Mouse (Mus musculus) T-helper 1 cell (primary cell): ENCODE measurements around the gene Syn2.

ENCODE experiments used
- in situ Hi-C: fragments of 300-600 bp; cut with MboI, MseI; formaldehyde crosslinking; loops from one replicate; pipeline ENCODE4 v1.15.1; 2025; ENCODE audit warnings: high pct_unique_total_duplicates

Syn2 gene

GRCm38 (mm10) chr6:115134501-115135331 is at the start of gene Syn2:
Syn2 (plus strand) TSS chr6:115134902.
- in situ Hi-C loops: no loop called here

DNA sequence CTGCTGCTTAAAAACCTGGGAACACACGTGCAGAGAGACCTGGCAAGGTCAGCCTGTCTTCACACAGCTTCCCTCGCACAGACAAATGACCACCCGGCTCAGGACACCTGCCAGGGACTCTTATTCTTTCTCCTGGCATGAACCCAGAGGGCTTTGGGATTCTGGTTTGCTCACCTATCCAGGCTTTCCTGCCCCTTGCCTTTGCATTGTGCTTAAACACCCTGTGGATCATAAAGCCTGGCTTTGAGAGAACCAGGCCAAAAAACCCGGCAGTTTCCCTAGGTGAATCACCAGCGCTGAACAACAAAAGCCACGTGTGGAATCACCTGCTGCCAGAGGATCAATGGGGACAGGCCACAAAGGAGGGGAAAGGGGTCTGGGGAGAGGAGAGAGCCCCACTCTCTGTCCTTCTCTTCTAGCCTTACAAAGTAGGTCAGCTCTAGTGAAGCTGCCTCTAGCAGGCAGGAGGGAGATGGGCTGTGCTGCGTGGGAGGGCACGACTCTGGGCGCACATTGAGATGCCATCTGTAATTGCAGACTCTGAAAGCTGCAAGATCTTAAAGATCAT is 49.3 kb upstream of the Syn2 start:
- in situ Hi-C loops: no loop called here

- in situ Hi-C loops: no loop called here
These were observed 46.2 kb upstream of the Syn2 start for GRCm38 (mm10) chr6:115088314-115089106.

- in situ Hi-C loops: no loop called here
These were observed 43.0 kb upstream of the Syn2 start for GRCm38 (mm10) chr6:115091737-115092136.

GRCm38 (mm10) chr6:115102542-115102941 is 32.2 kb upstream of the Syn2 start:
- in situ Hi-C loops: no loop called here

DNA sequence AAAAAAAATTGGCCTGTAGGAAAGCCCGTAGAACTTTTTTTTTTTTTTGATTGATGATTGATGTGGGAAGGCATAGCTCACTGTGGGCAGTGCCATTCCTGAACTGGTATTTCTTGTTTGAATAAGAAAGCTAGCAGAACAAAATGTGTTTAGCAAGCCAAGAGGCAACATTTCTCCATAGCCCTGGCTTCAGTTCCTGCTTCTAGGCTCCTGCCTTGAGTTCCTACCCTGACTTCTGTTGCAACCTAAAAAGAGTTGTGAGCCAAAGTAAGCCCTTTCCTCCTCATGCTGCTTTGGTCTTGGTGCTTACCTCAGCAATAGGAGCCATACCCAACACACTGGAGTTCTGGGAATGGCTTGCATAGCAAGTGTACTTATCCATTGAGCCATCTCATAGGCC is 23.3 kb upstream of the Syn2 start:
- in situ Hi-C loops: no loop called here

- in situ Hi-C loops: no loop called here
These were observed 12.5 kb upstream of the Syn2 start for GRCm38 (mm10) chr6:115122181-115122580.

GRCm38 (mm10) chr6:115123262-115124201 is 11.2 kb upstream of the Syn2 start:
- in situ Hi-C loops: no loop called here

DNA sequence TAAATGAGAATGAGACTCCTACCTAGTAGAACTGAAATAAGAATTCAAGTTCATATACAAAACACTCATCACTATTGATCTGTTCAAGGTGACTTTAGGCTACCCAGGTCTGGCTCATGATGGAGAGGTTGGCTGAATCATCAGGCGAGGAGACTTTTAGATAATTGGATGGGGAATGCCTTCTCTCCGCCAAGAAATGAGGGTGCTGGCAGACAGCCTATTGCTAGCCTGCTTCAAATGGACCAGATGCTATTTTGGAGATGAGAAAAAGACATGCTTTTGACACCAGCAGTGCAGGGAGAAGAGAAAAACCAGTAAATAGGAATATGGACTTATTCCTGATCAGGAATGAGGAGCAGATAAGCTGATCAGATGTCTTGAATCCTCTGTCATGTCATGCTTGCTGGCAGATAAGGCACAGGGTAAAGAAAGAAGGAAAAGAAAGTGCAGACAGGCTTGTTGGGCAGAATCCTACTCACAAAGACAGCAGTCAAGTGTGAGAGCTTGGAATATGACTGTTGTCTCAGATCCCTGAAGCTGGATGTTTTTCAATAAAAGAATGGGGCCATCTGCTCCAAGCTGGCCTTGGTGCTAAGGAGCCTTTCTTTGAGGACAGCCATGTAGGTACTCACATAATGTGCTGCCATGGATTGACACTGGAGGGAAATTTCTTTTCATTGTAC is 9.9 kb upstream of the Syn2 start:
- in situ Hi-C loops: no loop called here

GRCm38 (mm10) chr6:115125358-115125720 is 9.4 kb upstream of the Syn2 start:
- in situ Hi-C loops: no loop called here

GRCm38 (mm10) chr6:115126232-115126785 is 8.4 kb upstream of the Syn2 start:
- in situ Hi-C loops: no loop called here

DNA sequence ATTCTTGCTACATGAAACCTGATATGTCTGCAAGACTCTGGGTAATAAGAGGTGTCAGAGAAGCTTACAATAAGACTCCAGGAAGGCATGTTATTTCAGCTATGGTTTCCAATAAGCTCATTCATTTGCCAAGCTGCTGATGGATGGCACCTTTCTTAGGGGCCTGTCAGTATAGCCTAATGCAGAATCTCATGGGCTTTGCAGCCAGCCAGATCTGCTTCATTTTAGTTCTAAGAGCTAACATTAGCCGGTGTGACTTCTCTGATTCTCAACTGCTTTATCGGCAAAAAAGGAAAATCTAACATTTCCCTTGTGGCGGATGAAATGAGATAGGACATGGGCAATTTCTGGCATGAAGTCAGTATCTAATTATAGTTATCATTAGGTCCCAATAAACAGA is 7.9 kb upstream of the Syn2 start:
- in situ Hi-C loops: no loop called here

DNA sequence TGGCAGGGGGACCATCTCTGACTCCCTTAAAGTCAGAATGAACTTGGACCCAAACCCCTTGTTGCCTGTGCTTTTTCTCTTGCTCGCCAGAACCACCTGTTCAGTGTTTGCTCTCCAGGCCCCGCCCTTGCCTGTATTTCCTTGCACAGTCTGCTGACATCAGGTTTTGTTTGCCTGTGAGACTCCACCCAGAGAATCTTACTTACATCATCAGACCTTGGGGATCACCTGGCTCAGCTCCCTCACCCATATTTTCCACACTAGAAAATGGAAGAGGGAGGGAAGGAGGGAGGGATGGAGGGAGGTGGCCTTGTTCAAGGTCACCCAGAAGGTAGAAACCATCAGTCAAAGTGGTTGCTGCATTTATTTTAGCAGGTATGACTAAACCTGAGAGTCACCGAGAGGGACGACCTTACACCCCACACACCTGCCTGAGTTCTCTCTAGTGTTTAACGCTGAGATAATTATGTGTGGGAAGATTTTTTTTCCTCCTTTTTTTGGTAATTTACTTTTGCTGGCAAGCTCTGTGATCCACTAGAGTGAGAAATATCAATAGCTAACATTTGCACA is 7.4 kb upstream of the Syn2 start:
- in situ Hi-C loops: no loop called here

- in situ Hi-C loops: no loop called here
These were observed 589 bp downstream of the Syn2 start for GRCm38 (mm10) chr6:115135332-115135649.

DNA sequence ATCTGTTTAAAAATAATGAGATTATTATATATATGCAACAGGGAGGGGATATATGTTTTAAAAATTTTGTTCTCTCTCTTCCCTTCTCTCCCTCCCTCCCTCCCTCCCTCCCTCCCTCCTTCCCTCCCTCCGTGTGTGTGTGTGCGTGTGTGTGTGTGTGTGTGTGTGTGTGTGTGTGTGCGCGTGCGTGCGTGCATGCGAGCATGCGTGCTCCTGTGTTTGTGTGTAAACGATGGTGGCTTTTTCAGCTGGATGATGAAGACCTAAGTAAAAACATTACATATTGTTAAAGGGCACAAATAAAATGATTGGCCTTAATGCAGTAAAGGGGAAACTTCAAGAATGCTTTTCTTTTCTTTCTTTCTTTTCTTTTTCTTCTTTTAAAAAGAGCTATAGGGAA is 1.5 kb downstream of the Syn2 start:
- in situ Hi-C loops: no loop called here

DNA sequence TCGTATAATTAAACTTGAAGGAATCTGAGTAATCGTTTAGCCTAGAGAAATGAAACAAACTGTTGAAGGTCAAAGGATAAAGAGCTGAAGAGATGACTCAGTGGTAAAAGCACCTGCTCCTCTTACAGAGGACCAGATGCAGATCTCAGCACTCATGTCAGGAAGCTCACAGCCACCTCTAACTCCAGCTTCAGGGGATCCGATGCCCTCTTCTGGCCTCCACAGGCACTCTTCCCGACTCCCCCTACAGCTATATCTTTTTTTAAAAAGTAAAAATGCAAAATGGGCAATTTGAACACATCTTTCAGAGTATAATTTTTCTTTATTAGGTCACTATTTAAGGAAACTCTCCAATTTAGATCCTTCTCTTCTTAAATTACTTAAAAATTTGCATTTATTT is 6.7 kb downstream of the Syn2 start:
- in situ Hi-C loops: no loop called here

- in situ Hi-C loops: no loop called here
These were observed 26.5 kb downstream of the Syn2 start for GRCm38 (mm10) chr6:115161175-115161574.

- in situ Hi-C loops: no loop called here
These were observed 31.3 kb downstream of the Syn2 start for GRCm38 (mm10) chr6:115165863-115166470.

DNA sequence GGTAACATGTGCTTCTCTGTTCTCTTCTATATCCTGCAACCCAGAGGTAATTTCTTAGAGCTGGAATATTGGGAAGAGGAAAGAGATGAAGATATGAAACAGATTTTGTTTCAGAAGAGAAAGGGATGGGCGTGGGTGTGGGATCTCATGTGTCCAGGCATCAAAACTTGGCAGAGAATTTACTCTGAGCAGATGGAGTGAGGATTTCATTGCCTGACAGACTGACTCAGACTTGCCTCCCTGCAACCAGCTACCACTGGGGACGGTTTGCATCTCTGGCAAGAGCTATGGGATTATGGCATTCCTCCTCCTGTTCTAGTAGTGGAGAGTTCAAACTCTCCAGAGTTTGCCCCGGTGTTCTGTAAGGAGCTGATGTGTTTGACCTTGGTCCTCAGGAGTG is 34.2 kb downstream of the Syn2 start:
- in situ Hi-C loops: no loop called here

DNA sequence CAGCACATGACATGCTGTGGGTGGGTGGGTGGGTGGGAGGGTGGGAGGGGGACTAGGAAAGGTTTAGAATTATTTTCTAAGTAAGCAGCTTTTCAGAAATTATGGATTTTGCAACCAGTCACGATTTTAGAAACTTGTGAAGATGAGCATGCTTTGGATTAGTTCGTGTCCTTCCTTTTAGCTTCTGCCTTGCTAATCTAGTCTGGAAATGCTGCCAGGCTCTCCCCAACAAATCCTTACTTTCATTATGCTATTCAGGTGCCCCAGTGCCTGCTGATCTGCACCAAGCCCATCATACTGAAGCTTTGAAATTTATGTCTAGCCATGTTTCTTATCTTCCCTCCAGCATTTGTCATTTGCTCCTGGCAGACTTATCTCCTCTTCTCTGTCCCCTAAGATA is 34.8 kb downstream of the Syn2 start:
- in situ Hi-C loops: no loop called here
